Mouse (Mus musculus): ENCODE data around the gene Fry. TPM values are rescaled to one million over a fixed set of nuclear protein-coding genes. Genes with fewer than 3 reads are reported as not detected.

Fry gene
- polyA plus RNA-seq, 1 experiment from 2014 or later: 22.4 TPM

DNA sequence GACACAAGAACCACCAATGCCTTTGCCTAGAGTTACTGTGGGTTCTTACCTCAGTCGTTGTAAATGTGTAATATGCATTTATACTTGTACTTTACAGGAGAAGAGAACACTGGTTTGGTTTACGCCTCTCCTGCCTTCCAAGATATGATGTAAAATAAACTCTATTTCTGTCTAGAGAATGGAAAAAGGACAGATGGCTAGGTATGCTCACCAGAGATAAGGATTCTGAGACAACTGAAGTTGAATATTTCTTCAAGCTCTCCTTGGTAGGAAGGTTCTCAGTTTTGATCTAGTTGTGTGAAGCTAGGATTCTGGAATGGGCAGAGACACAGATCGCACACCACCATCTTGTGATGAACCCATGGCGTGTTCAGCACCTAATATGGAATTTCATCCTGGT is 68.2 kb downstream of the Fry start:
- Histone ChIP-seq H3K9ac (ENCODE audit: low read depth, low read length) (no peak overlapping the region), H3K4me1 (replicated peaks; ENCODE audit: control insufficient read depth, insufficient read depth, low read length) (no peaks in the 10 kb centered on the region), H3K27ac (ENCODE audit: low read depth, low read length) (no peak overlapping the region), H3K4me3 (ENCODE audit: low read depth, low read length) (no peak overlapping the region), H3K27me3 (ENCODE audit: control insufficient read depth, insufficient read depth, low read length) (no peaks in the 10 kb centered on the region), H3K36me3 (ENCODE audit: control insufficient read depth, insufficient read depth, low read length) (no peaks in the 10 kb centered on the region), H3K9me3 (ENCODE audit: control insufficient read depth, low read length) (no peaks in the 10 kb centered on the region; the same call in 1 of the 2 replicates), H3K4me2 (replicated peaks; ENCODE audit: low read depth, low read length) (no peak overlapping the region)
- DNase-seq (ENCODE audit: low spot score) (no peak), ATAC-seq (ENCODE audit: low FRiP score) (no peak)
- 88% methylated on average over 4 of the region's 4 CpGs for WGBS

DNA sequence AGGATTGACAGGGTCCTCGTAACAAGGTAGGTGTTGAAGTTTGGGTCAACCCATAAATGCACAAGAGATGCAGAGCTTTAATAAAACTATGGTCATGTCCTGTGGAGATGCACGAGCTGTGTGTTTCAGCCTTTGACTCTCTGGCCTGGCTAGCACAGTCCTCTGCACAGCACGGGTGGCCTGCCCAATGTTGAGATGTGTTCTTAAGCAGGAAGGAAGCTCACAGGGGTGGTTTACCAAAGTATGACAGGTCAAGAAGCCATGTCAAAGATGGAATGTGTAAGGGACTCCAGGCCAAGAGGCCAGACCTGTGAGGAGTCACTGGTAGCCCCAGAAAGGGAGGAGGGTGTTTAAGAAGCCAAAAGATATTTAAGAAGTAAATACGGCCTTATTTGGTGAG is 69.6 kb downstream of the Fry start:
- Histone ChIP-seq H3K9ac (ENCODE audit: low read depth, low read length) (no peak overlapping the region), H3K9me3 (ENCODE audit: control insufficient read depth, low read length) (no peaks in the 10 kb centered on the region; the same call in 1 of the 2 replicates)
- no peak for ATAC-seq (ENCODE audit: low FRiP score)

DNA sequence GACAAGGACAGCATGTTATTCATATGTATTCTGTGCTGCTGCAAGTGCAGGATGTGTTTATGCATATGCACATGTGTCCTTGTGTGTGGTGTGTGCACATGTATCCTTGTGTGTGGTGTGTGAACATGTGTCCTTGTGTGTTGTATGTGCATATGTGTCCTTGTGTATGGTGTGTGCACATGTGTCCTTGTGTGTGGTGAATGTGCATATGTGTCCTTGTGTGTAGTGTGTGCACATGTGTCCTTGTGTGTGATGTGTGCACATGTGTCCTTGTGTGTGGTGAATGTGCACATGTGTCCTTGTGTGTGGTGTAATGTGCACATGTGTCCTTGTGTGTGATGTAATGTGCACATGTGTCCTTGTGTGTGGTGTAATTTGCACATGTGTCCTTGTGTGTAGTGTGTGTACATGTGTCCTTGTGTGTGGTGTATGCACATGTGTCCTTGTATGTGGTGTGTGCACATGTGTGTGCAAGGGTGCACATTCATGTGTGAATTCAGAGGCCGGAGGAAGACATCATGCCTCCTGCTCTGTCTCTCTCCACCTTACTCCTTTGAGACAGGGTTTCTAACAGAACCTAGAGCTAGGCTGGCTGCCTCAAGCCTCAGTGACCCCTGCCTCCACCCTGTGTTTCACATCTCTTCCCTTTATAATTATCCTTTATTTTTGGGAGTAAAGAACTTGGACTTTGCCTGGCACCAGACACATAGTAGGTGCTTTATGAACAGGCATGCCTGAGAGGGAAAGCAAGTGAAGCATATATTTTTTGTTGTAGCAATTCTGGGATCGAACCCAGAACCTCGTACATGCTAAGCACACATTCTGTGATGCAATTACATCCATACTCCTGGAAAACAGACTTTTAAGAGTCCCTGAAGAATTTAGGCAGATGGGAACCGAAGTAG is 72.3 kb downstream of the Fry start:
- Histone ChIP-seq H3K36me3 (ENCODE audit: control insufficient read depth, insufficient read depth, low read length) (no peaks in the 10 kb centered on the region), H3K4me1 (replicated peaks; ENCODE audit: control insufficient read depth, insufficient read depth, low read length) (no peaks in the 10 kb centered on the region), H3K4me3 (ENCODE audit: low read depth, low read length) (no peak overlapping the region), H3K9ac (ENCODE audit: low read depth, low read length) (no peak overlapping the region), H3K27me3 (ENCODE audit: control insufficient read depth, insufficient read depth, low read length) (no peaks in the 10 kb centered on the region), H3K4me2 (replicated peaks; ENCODE audit: low read depth, low read length) (no peak overlapping the region), H3K9me3 (ENCODE audit: control insufficient read depth, low read length) (no peaks in the 10 kb centered on the region; the same call in 1 of the 2 replicates), H3K27ac (ENCODE audit: low read depth, low read length) (no peak overlapping the region)
- ATAC-seq (ENCODE audit: low FRiP score): no peak
- 92% methylated on average over 4 of the region's 4 CpGs for WGBS
- no peak for DNase-seq (ENCODE audit: low spot score)

More for the DNA sequence above, 69.6 kb downstream of the Fry start:
- WGBS: 82% methylated on average over 4 of the region's 4 CpGs
- H3K27me3 ChIP-seq (ENCODE audit: control insufficient read depth, insufficient read depth, low read length): no peaks in the 10 kb centered on the region
- H3K4me3 ChIP-seq (ENCODE audit: low read depth, low read length): no peak overlapping the region
- DNase-seq (ENCODE audit: low spot score): no peak
- H3K27ac ChIP-seq (ENCODE audit: low read depth, low read length): no peak overlapping the region
- no peak overlapping the region for H3K4me2 ChIP-seq (replicated peaks; ENCODE audit: low read depth, low read length)
- no peaks in the 10 kb centered on the region for H3K36me3 ChIP-seq (ENCODE audit: control insufficient read depth, insufficient read depth, low read length)
- H3K4me1 ChIP-seq (replicated peaks; ENCODE audit: control insufficient read depth, insufficient read depth, low read length): no peaks in the 10 kb centered on the region

DNA sequence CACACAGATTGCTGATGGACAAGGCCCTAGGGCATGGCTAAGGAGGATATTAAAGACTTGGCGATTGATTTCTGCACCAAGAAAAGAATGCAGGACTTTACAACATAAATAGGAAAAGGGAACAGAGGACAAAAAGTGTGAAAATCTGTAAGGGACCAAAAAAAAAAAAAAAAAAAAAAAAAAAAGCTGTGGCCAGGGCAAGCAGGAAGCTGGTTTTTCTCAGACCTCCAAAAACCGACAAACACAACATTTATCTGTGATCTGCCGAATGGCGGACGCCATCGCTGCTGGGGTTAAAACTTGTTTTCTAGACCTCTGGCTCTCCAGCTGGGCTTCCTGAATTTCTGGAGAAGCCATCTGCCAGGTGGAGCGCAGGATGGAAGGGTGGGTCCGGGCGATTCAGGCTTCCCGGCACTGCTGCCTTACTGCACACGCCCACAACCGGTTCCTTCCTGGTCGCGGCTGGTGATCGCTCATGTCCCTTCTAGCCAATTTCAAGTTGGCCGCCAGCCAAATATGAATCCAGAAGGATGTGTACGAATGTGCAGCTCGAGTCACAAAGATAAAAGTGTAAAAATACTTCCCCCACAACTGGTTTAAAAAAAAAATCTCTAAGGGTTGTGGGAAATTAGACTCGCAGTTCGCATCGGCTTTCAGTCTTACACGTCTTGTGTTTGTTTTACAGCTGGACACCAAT is 77.2 kb downstream of the Fry start:
- peak overlapping the region; percentile 32 for H3K4me3 ChIP-seq (ENCODE audit: low read depth, low read length)
- no peaks in the 10 kb centered on the region for H3K27me3 ChIP-seq (ENCODE audit: control insufficient read depth, insufficient read depth, low read length)
- no peaks in the 10 kb centered on the region for H3K36me3 ChIP-seq (ENCODE audit: control insufficient read depth, insufficient read depth, low read length)
- H3K27ac ChIP-seq (ENCODE audit: low read depth, low read length): no peak overlapping the region
- DNase-seq (ENCODE audit: low spot score) (peak; percentile 68), ATAC-seq (ENCODE audit: low FRiP score) (peak; percentile 65)
- H3K4me2 ChIP-seq (replicated peaks; ENCODE audit: low read depth, low read length): peak overlapping the region; percentile 64
- 8% methylated on average over 22 of the region's 22 CpGs for WGBS
- peak overlapping the region; percentile 49; the same call in 1 of the 2 replicates for H3K9ac ChIP-seq (ENCODE audit: low read depth, low read length)
- no peaks in the 10 kb centered on the region for H3K4me1 ChIP-seq (replicated peaks; ENCODE audit: control insufficient read depth, insufficient read depth, low read length)
- no peaks in the 10 kb centered on the region; the same call in 1 of the 2 replicates for H3K9me3 ChIP-seq (ENCODE audit: control insufficient read depth, low read length)

DNA sequence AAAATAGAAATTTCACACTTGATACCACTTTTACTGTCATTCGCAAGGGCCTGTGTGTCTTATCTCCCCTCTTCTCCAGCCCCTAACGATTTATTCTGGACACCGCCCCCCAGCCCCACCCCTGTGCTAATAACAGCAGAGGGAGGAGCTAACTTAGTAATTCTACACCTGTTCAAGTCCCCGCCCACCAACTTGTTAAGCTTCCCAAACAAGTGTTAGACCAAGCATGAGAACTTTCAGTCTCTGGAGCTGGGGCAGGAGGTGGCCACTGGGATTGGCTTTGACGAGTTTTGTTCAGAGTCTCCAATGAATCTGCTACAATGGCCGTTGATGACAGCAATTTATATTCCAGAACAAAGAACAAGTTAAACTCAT is 77.8 kb downstream of the Fry start:
- Histone ChIP-seq H3K4me3 (ENCODE audit: low read depth, low read length) (peak overlapping the region; percentile 32), H3K27ac (ENCODE audit: low read depth, low read length) (no peak overlapping the region), H3K27me3 (ENCODE audit: control insufficient read depth, insufficient read depth, low read length) (no peaks in the 10 kb centered on the region), H3K9me3 (ENCODE audit: control insufficient read depth, low read length) (no peaks in the 10 kb centered on the region), H3K4me2 (replicated peaks; ENCODE audit: low read depth, low read length) (peak overlapping the region; percentile 64), H3K4me1 (replicated peaks; ENCODE audit: control insufficient read depth, insufficient read depth, low read length) (no peaks in the 10 kb centered on the region), H3K36me3 (ENCODE audit: control insufficient read depth, insufficient read depth, low read length) (no peaks in the 10 kb centered on the region), H3K9ac (ENCODE audit: low read depth, low read length) (no peak overlapping the region)
- WGBS: 5% methylated on average over 6 of the region's 6 CpGs
- ATAC-seq (ENCODE audit: low FRiP score) (peak; percentile 66), DNase-seq (ENCODE audit: low spot score) (peak; percentile 63)

DNA sequence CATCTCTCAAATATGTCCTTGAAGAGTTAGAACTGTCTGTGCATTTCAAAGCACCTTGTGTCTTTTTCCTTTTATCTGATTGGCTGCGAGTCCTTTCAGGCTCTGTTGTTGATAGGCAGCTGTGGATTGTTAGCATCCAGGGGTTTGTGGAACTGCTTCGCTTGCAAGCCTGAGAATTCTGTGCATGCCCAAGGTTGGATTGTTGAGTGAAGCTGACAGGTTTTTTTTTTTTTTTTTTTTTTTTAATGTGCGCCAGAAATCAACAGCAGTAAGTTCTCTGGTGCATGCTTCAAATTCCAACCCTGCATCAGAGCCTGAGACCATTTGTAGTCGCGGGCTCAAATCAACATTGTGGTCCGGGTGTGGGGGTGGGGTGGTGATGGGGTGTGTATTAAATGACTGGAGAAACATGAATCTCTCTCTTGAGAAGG is 78.5 kb downstream of the Fry start:
- 33% methylated on average over 6 of the region's 6 CpGs for WGBS

DNA sequence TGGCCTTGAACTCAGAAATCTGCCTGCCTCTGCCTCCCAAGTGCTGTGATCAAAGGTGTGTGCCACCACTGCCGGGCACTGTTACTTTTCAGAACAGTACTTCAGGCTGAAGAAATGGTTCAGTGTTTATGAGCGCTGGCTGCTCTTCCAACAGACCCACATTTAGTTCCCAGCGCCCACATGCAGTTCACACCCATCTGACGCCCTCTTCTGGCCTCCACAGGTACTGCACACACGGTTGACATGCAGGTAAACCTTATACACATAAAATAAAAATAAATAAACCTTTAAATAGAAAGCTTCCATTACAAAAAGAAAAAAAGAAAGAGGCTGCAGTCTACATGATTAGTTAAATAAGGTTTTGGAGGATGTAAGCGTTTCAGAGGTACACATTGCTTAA is 88.3 kb downstream of the Fry start:
- Histone ChIP-seq H3K27me3 (ENCODE audit: control insufficient read depth, insufficient read depth, low read length) (no peaks in the 10 kb centered on the region), H3K27ac (ENCODE audit: low read depth, low read length) (no peak overlapping the region), H3K9ac (ENCODE audit: low read depth, low read length) (no peak overlapping the region), H3K4me2 (replicated peaks; ENCODE audit: low read depth, low read length) (no peak overlapping the region), H3K9me3 (ENCODE audit: control insufficient read depth, low read length) (no peaks in the 10 kb centered on the region), H3K4me3 (ENCODE audit: low read depth, low read length) (no peak overlapping the region), H3K4me1 (replicated peaks; ENCODE audit: control insufficient read depth, insufficient read depth, low read length) (no peaks in the 10 kb centered on the region), H3K36me3 (ENCODE audit: control insufficient read depth, insufficient read depth, low read length) (no peaks in the 10 kb centered on the region)
- DNase-seq (ENCODE audit: low spot score): no peak
- 85% methylated on average over 6 of the region's 6 CpGs for WGBS
- no peak for ATAC-seq (ENCODE audit: low FRiP score)

More for the DNA sequence above, 78.5 kb downstream of the Fry start:
- Histone ChIP-seq H3K4me3 (ENCODE audit: low read depth, low read length) (no peak overlapping the region), H3K4me2 (replicated peaks; ENCODE audit: low read depth, low read length) (no peak overlapping the region; the same call in 1 of the 2 replicates), H3K27me3 (ENCODE audit: control insufficient read depth, insufficient read depth, low read length) (no peaks in the 10 kb centered on the region), H3K9me3 (ENCODE audit: control insufficient read depth, low read length) (no peaks in the 10 kb centered on the region), H3K36me3 (ENCODE audit: control insufficient read depth, insufficient read depth, low read length) (no peaks in the 10 kb centered on the region), H3K27ac (ENCODE audit: low read depth, low read length) (no peak overlapping the region), H3K4me1 (replicated peaks; ENCODE audit: control insufficient read depth, insufficient read depth, low read length) (no peaks in the 10 kb centered on the region), H3K9ac (ENCODE audit: low read depth, low read length) (no peak overlapping the region)
- ATAC-seq (ENCODE audit: low FRiP score) (peak; percentile 44; the same call in 1 of the 2 replicates), DNase-seq (ENCODE audit: low spot score) (peak; percentile 14)

DNA sequence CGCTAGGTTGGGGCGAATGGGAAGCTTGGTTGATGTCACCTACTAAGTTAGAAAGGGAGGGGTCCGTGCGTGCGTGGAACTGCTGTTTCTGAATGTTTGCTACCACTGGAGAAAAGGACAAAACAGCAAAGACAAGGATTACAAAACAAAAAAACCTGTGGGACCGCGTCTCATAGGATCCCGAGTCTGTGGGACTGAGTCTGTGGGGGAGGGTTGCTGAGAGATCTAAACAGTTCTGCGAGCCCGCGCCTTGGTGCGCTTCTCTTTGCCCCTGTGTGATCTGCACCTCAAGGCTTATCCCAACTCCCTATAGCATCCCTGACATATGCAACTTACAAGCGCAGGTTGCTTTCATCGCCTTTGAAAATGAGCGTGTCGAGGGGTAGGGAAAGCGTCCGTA is 89.2 kb downstream of the Fry start:
- Histone ChIP-seq H3K4me3 (ENCODE audit: low read depth, low read length) (no peak overlapping the region), H3K36me3 (ENCODE audit: control insufficient read depth, insufficient read depth, low read length) (no peaks in the 10 kb centered on the region), H3K27ac (ENCODE audit: low read depth, low read length) (no peak overlapping the region), H3K9me3 (ENCODE audit: control insufficient read depth, low read length) (no peaks in the 10 kb centered on the region), H3K27me3 (ENCODE audit: control insufficient read depth, insufficient read depth, low read length) (no peaks in the 10 kb centered on the region), H3K9ac (ENCODE audit: low read depth, low read length) (no peak overlapping the region), H3K4me2 (replicated peaks; ENCODE audit: low read depth, low read length) (no peak overlapping the region), H3K4me1 (replicated peaks; ENCODE audit: control insufficient read depth, insufficient read depth, low read length) (no peaks in the 10 kb centered on the region)
- no peak for DNase-seq (ENCODE audit: low spot score)
- no peak for ATAC-seq (ENCODE audit: low FRiP score)
- 63% methylated on average over 18 of the region's 18 CpGs for WGBS
